Mouse (Mus musculus) adrenal gland, postnatal 36 days (tissue): ENCODE measurements at regions not wholly inside any gene's neighbourhood (a gene's known extent, or its start where the extent isn't known, plus 50 kb on each side); places are given as distances from the start of the nearest gene placed in this dataset.
"Not testable (repeated sequence)": the region's sequence is repeated elsewhere in the genome, so short reads cannot be mapped to it uniquely, and the experiment has no call there.

Source experiments
- DNase-seq, 2 experiments: peaks; one replicate each; pipeline ENCODE4 v3.0.0; 2021; ENCODE audit warnings: mixed read lengths in 1 of 2

GRCm38 (mm10) chr12:115861759-115862158 lies 185.8 kb upstream of the Zfp386 start:
- peak; percentile 2 to 19 for DNase-seq

- peak in 1 of 2 experiments; percentile 9 for DNase-seq
Measured at GRCm38 (mm10) chr12:115865059-115865756, 182.3 kb upstream of the Zfp386 start.

- DNase-seq: peak in 1 of 2 experiments; percentile 6
Measured at GRCm38 (mm10) chr12:115868631-115869030, 178.9 kb upstream of the Zfp386 start.

GRCm38 (mm10) chr12:115872451-115872850 lies 175.1 kb upstream of the Zfp386 start:
- not testable (repeated sequence) for DNase-seq

DNA sequence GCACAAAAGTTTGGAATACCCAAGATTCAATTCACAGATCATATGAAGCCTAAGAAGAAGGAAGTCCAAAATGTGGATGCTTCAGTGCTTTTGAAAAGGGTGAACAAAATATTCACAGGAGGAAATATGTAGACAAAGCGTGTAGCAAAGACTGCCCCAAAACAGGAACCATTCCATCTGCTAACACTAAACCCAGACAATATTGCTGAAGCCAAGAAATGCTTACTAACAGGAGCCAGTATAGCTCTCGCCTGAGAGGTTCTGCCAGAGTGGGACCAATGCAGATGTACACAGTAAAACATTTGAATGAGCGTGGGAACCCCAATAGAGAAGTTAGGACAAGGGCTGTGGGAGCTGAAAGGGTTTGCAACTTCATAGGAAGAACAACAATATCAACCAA lies 173.5 kb upstream of the Zfp386 start:
- DNase-seq: not testable (repeated sequence)

DNA sequence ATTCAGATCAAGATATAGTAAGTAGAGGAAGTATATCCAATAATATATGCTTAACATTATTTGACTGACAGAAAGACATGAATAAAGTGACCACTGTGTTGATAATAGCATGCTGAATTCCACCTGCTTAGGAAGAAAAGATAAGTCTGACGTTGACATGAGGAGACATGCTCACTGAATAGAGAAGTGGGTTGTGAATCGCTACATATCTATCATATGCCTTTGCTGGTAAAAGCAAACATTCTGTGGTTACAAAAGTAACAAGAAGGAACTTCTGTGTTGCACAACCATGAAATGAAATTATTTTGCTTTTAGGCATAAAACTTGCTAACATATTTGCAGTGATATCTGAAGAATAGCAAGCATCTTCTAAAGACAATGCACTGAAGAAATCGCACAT lies 163.8 kb upstream of the Zfp386 start:
- DNase-seq: no peak

- peak; percentile 6 to 10 for DNase-seq
Measured at GRCm38 (mm10) chr12:115887976-115888375, 159.5 kb upstream of the Zfp386 start.

GRCm38 (mm10) chr12:115892656-115893055 lies 154.9 kb upstream of the Zfp386 start:
- DNase-seq: peak; percentile 11 to 15

GRCm38 (mm10) chr12:115912226-115912625 lies 135.3 kb upstream of the Zfp386 start:
- DNase-seq: peak; percentile 17 to 27

DNA sequence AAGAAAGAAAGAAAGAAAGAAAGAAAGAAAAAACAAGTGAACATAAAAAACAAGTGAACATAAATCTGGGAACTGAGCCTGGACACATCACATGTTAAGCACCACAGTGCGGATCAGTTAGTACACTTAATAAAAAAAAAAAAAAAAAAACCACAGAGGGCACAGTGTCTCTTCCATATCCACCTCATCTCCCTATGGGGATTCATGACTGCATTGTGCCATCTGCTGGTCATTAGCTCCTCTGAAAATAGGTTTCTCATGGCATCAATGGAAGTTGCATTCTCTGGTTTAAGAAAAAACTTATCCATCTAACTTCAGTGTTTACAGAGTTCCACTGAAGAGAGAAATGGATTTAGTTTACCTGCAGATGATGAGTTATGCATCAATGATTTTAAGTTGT lies 132.1 kb upstream of the Zfp386 start:
- DNase-seq: peak in 1 of 2 experiments; percentile 5

GRCm38 (mm10) chr12:115920119-115920518 lies 127.4 kb upstream of the Zfp386 start:
- DNase-seq: peak; percentile 11 to 12

- DNase-seq: not testable (repeated sequence)
Measured at GRCm38 (mm10) chr12:115923999-115924398, 123.5 kb upstream of the Zfp386 start.

DNA sequence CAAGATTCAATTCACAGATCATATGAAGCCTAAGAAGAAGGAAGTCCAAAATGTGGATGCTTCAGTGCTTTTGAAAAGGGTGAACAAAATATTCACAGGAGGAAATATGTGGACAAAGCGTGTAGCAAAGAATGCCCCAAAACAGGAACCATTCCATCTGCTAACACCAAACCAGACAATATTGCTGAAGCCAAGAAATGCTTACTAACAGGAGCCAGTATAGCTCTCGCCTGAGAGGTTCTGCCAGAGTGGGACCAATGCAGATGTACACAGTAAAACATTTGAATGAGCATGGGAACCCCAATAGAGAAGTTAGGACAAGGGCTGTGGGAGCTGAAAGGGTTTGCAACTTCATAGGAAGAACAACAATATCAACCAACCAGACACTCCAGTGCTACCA lies 122.0 kb upstream of the Zfp386 start:
- not testable (repeated sequence) for DNase-seq

GRCm38 (mm10) chr12:115952325-115952724 lies 95.2 kb upstream of the Zfp386 start:
- not testable (repeated sequence) for DNase-seq

- DNase-seq: not testable (repeated sequence)
Measured at GRCm38 (mm10) chr12:115955477-115956177, 91.9 kb upstream of the Zfp386 start.

GRCm38 (mm10) chr12:115963701-115964100 lies 83.8 kb upstream of the Zfp386 start:
- peak; percentile 6 to 25 for DNase-seq

DNA sequence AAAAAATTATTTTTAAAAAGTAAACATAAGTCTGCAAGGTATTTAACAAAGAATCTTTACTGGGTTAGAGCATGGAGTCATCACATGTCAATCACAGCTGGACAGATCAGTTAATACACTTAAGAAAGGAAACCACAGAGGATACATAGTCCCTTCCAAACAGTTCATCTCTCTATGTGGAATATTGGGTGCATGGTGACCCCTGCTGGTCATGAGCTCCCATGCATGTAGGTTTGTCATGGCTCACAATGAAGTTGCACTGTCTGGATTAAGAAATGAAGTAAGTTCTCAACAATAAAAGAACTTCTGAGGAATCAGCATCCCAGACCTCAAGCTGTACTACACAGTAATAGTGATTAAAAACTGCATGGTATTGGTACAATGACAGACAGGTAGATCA lies 80.0 kb upstream of the Zfp386 start:
- DNase-seq: not testable (repeated sequence)
